Mouse (Mus musculus) liver, postnatal 0 days (tissue): ENCODE measurements around the gene Hsp90ab1. TPM values are rescaled to one million over a fixed set of nuclear protein-coding genes. Genes with fewer than 3 reads are reported as not detected.
A peak's percentile ranks its signal among the peaks of the same experiment; 100 is the strongest.

Experiments used
- ATAC-seq: fragments of 200-750 bp; cut with Nextera tagmentation; 2 replicates; pipeline ENCODE4 v1.8.0; 2017; ENCODE audit warnings: mild to moderate bottlenecking, moderate library complexity
- DNase-seq: peaks from one replicate; pipeline ENCODE4 v3.0.0-alpha.2; 2016
- H3K27ac ChIP-seq: fragments of 300-500 bp; sonication (generic); 2 replicates; pipeline ENCODE4 v1.5.1; 2014; ENCODE audit warnings: antibody characterized with exemption, moderate library complexity, mild to moderate bottlenecking, low read depth
- H3K27me3 ChIP-seq: fragments of 300-500 bp; sonication (generic); 2 replicates; pipeline ENCODE4 v1.6.1; 2014; ENCODE audit warnings: low read length, control low read depth, mixed read lengths; ENCODE audit not compliant: insufficient read depth
- H3K36me3 ChIP-seq: fragments of 300-500 bp; sonication (generic); replicated peaks from 2 replicates; pipeline ENCODE4 v1.6.1; 2014; ENCODE audit warnings: mild to moderate bottlenecking, control low read depth, low read length, moderate library complexity, mixed read lengths; ENCODE audit not compliant: insufficient read depth
- H3K4me1 ChIP-seq: fragments of 300-500 bp; sonication (generic); 2 replicates; pipeline ENCODE4 v1.6.1; 2014; ENCODE audit warnings: antibody characterized with exemption, mild to moderate bottlenecking, control low read depth; ENCODE audit not compliant: insufficient read depth
- H3K4me2 ChIP-seq: fragments of 300-500 bp; sonication (generic); 2 replicates; pipeline ENCODE4 v1.6.1; 2014; ENCODE audit warnings: low read depth, mild to moderate bottlenecking, low read length, moderate library complexity, mixed read lengths
- H3K4me3 ChIP-seq: fragments of 300-500 bp; sonication (generic); 2 replicates; pipeline ENCODE4 v1.5.1; 2014; ENCODE audit warnings: low read depth, low read length
- H3K9ac ChIP-seq: fragments of 300-500 bp; sonication (generic); replicated peaks from 2 replicates; pipeline ENCODE4 v1.6.1; 2014; ENCODE audit warnings: mild to moderate bottlenecking, moderate library complexity
- H3K9me3 ChIP-seq: fragments of 300-500 bp; sonication (generic); 2 replicates; pipeline ENCODE4 v1.6.1; 2016; ENCODE audit warnings: mild to moderate bottlenecking, control low read depth, low read length, mixed read lengths
- CTCF ChIP-seq: sonication (generic); IDR thresholded peaks from 2 replicates; pipeline ENCODE4 v1.5.1; 2016; ENCODE audit warnings: antibody characterized with exemption, low read depth
- EP300 ChIP-seq: IDR thresholded peaks from 2 replicates; pipeline ENCODE4 v1.6.1; 2016; ENCODE audit warnings: antibody characterized with exemption, low read depth, mild to moderate bottlenecking
- WGBS: fragments of 180-500 bp; shearing (Covaris S2); extraction: QIAGEN DNeasy Blood & Tissue Kit; methylation state at CpG from one replicate; pipeline ENCODE4 v1.1.7; 2014; ENCODE audit not compliant: insufficient replicate concordance; 5-methylcytosine and 5-hydroxymethylcytosine counted together
- polyA plus RNA-seq: library from polyadenylated mRNA; unstranded; fragments of >200 nt; fragmentation: Nextera tagmentation; extraction: Ambion mirVana; gene quantifications from 2 replicates; pipeline ENCODE4 v1.2.1, GENCODE M21; 2015

Gene Hsp90ab1
- polyA plus RNA-seq, 1 experiment from 2014 or later: 445 TPM

GRCm38 (mm10) chr17:45556514-45557245, 16.4 kb downstream of the Hsp90ab1 start:
- H3K9ac ChIP-seq: peak overlapping the region; percentile 65

GRCm38 (mm10) chr17:45556107-45556489, 17.0 kb downstream of the Hsp90ab1 start:
- peaks cover 9% of the 10 kb centered on the region for H3K36me3 ChIP-seq
- H3K27me3 ChIP-seq: peaks cover 10% of the 10 kb centered on the region
- DNase-seq: no peak
- WGBS: 1% methylated on average over 14 of the region's 14 CpGs
- H3K9me3 ChIP-seq: no peaks in the 10 kb centered on the region
- no peak; the same call in 1 of the 2 replicates for ATAC-seq
- H3K9ac ChIP-seq: peak overlapping the region; percentile 65
- H3K27ac ChIP-seq: peak overlapping the region; percentile 20; the same call in 1 of the 2 replicates
- H3K4me3 ChIP-seq: peak overlapping the region; percentile 63
- TF ChIP-seq CTCF (no peak), EP300 (no peak)
- H3K4me2 ChIP-seq: peak overlapping the region; percentile 93
- H3K4me1 ChIP-seq: peaks cover 16% of the 10 kb centered on the region

More at GRCm38 (mm10) chr17:45556514-45557245, 16.4 kb downstream of the Hsp90ab1 start:
- ATAC-seq: no peak
- H3K27ac ChIP-seq: peak overlapping the region; percentile 20; the same call in 1 of the 2 replicates
- WGBS: 27% methylated on average over 3 of the region's 3 CpGs
- peak overlapping the region; percentile 63 for H3K4me3 ChIP-seq
- H3K27me3 ChIP-seq: peaks cover 6% of the 10 kb centered on the region; the same call in 1 of the 2 replicates
- peaks cover 9% of the 10 kb centered on the region for H3K36me3 ChIP-seq
- TF ChIP-seq CTCF (no peak), EP300 (no peak)
- peaks cover 16% of the 10 kb centered on the region for H3K4me1 ChIP-seq
- no peaks in the 10 kb centered on the region for H3K9me3 ChIP-seq
- peak overlapping the region; percentile 93 for H3K4me2 ChIP-seq
- DNase-seq: peak; percentile 30

GRCm38 (mm10) chr17:45555452-45556106, 17.5 kb downstream of the Hsp90ab1 start, which contains the start of gene Nfkbie:
Gene Nfkbie (plus strand): TSS chr17:45555703.
- ATAC-seq (peak; percentile 84), DNase-seq (peak; percentile 97)
- peak within 1 kb of the TSS; percentile 93 for H3K4me2 ChIP-seq
- H3K9ac ChIP-seq: peak within 1 kb of the TSS; percentile 65
- WGBS: 2% methylated on average over 44 of the region's 45 CpGs
- peaks cover 8% of the 10 kb centered on the region for H3K36me3 ChIP-seq
- peaks cover 13% of the 10 kb centered on the region for H3K27me3 ChIP-seq
- peaks cover 16% of the 10 kb centered on the region for H3K4me1 ChIP-seq
- peak within 1 kb of the TSS; percentile 63 for H3K4me3 ChIP-seq
- peak within 1 kb of the TSS; percentile 44; the same call in 1 of the 2 replicates for H3K27ac ChIP-seq
- TF ChIP-seq EP300: peak; percentile 23; the same call in 1 of the 2 replicates
- no peak for TF ChIP-seq CTCF
- no peaks in the 10 kb centered on the region for H3K9me3 ChIP-seq

GRCm38 (mm10) chr17:45554420-45554819, 18.7 kb downstream of the Hsp90ab1 start:
- Histone ChIP-seq H3K4me3 (no peak overlapping the region), H3K27me3 (peaks cover 25% of the 10 kb centered on the region), H3K4me1 (peaks cover 16% of the 10 kb centered on the region), H3K9ac (no peak overlapping the region), H3K27ac (no peak overlapping the region), H3K9me3 (no peaks in the 10 kb centered on the region), H3K4me2 (no peak overlapping the region), H3K36me3 (peaks cover 5% of the 10 kb centered on the region; the same call in 1 of the 2 replicates)
- TF ChIP-seq CTCF: no peak
- TF ChIP-seq EP300: no peak
- WGBS: 25% methylated on average over 1 of the region's 1 CpGs
- DNase-seq (no peak), ATAC-seq (no peak)

- H3K4me1 ChIP-seq: peaks cover 18% of the 10 kb centered on the region
- WGBS: 73% methylated on average over 3 of the region's 3 CpGs
- H3K4me3 ChIP-seq: no peak overlapping the region
- peaks cover 39% of the 10 kb centered on the region for H3K27me3 ChIP-seq
- ATAC-seq (no peak), DNase-seq (no peak)
- no peak overlapping the region for H3K9ac ChIP-seq
- no peak overlapping the region for H3K4me2 ChIP-seq
- no peaks in the 10 kb centered on the region for H3K36me3 ChIP-seq
- H3K27ac ChIP-seq: no peak overlapping the region
- H3K9me3 ChIP-seq: no peaks in the 10 kb centered on the region
- TF ChIP-seq CTCF: no peak
- TF ChIP-seq EP300: no peak
Measured at GRCm38 (mm10) chr17:45553065-45553464, 20.0 kb downstream of the Hsp90ab1 start.

- Histone ChIP-seq H3K27me3 (peaks cover 50% of the 10 kb centered on the region), H3K27ac (no peak overlapping the region), H3K9me3 (no peaks in the 10 kb centered on the region), H3K9ac (no peak overlapping the region), H3K4me1 (peaks cover 13% of the 10 kb centered on the region), H3K4me3 (no peak overlapping the region), H3K36me3 (no peaks in the 10 kb centered on the region), H3K4me2 (no peak overlapping the region)
- peak; percentile 59 for ATAC-seq
- 9% methylated on average over 8 of the region's 8 CpGs for WGBS
- peak; percentile 83 for DNase-seq
- TF ChIP-seq EP300: no peak
- TF ChIP-seq CTCF: peak; percentile 92
Measured at GRCm38 (mm10) chr17:45551816-45552451, 21.1 kb downstream of the Hsp90ab1 start.
